Mouse (Mus musculus): Measurements from ENCODE around the gene Zscan4b.
"Not testable (repeated sequence)": the region's sequence is repeated elsewhere in the genome, so short reads cannot be mapped to it uniquely, and the experiment has no call there.

Zscan4b gene

GRCm38 (mm10) chr7:10904950-10905349 lies at the start of gene Zscan4b:
TSS of gene Zscan4b (minus strand) at chr7:10905050.
- DNase-seq: not testable (repeated sequence)
